8 mouse cellular contexts compared by ENCODE assay signal in the genomic region with DNA sequence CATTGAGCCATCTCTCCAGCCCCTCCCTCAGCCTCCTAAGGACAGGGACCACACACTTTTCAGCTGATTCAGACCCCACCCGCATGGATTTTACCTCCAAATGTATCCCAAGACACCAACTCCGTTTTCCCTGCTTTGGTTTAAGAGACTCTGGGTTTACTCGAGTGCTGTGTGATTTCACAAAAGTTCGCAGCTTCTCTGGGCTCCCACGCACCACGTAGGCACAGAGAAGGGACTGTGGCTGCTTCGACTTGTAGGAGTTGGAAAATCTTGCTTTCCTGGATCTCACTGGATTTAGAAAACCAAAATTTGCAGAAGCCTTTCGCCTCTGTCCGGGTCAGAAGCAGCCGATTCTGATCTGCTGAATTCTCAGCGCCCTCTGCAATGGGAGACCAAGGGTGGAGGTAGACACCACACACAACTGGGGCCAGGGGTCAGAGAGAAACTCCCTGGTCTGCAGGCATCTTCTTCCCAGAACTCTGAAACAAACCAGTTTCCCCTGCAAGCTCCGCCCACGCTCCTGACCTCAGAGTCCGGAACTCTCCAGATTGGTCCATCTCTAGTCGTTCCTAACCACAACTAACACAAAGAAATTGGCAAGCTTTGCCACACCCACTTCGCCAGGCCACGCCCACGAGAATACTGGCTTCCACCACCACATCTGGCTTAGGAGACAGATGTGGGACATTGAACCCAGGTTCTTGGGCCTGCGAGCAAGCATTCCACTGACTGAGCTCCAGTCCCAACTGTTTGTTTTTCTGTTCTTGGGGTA. TPM values are rescaled to one million over a fixed set of nuclear protein-coding genes. Genes with fewer than 3 reads are reported as not detected.
DNase-seq lines count a peak whose midpoint lies in the region; ATAC-seq lines count a peak whose summit lies in the region.

No protein-coding gene starts in this region.

- no peaks in the 10 kb centered on the region for H3K36me3 ChIP-seq in heart, embryonic 11.5 days (ENCODE audit: control insufficient read depth, insufficient read depth, low read length)
- no peaks in the 10 kb centered on the region for H3K36me3 ChIP-seq in hindbrain, embryonic 16.5 days (ENCODE audit: control insufficient read depth, insufficient read depth, low read length)
- no peaks in the 10 kb centered on the region for H3K36me3 ChIP-seq in midbrain, embryonic 11.5 days (ENCODE audit: control insufficient read depth, insufficient read depth, low read length)

- peak; percentile 96 for DNase-seq in heart, adult 11 months
- peak; percentile 81 for DNase-seq in CD4-positive helper T cell, adult 2 months (ENCODE audit: low read depth, low spot score)
- DNase-seq in embryo, embryonic 9.5 days (ENCODE audit: extremely low spot score), result peak; percentile 63
- peak; percentile 51 for DNase-seq in kidney, postnatal 14 days
- peak; percentile 36 for DNase-seq in retina, postnatal 1 day
- DNase-seq in midbrain, embryonic 11.5 days (ENCODE audit: low spot score, missing footprints), result no peak

- H3K27ac ChIP-seq in heart, embryonic 11.5 days (ENCODE audit: low read depth, low read length), result no peak overlapping the region
- no peak overlapping the region for H3K27ac ChIP-seq in hindbrain, embryonic 16.5 days (ENCODE audit: low read depth, low read length)
- no peak overlapping the region for H3K27ac ChIP-seq in midbrain, embryonic 11.5 days (ENCODE audit: low read depth, low read length)

- no peak overlapping the region for H3K4me3 ChIP-seq in heart, embryonic 11.5 days (ENCODE audit: low read depth, low read length)
- H3K4me3 ChIP-seq in hindbrain, embryonic 16.5 days (ENCODE audit: low read length), result no peak overlapping the region
- no peak overlapping the region for H3K4me3 ChIP-seq in midbrain, embryonic 11.5 days (ENCODE audit: low read depth, low read length)

- H3K9ac ChIP-seq in heart, embryonic 11.5 days (ENCODE audit: low read depth, low read length), result no peak overlapping the region
- no peak overlapping the region for H3K9ac ChIP-seq in hindbrain, embryonic 16.5 days (ENCODE audit: low read depth, low read length)
- no peak overlapping the region for H3K9ac ChIP-seq in midbrain, embryonic 11.5 days (ENCODE audit: low read length)

- no peaks in the 10 kb centered on the region for H3K27me3 ChIP-seq in heart, embryonic 11.5 days (ENCODE audit: control insufficient read depth, insufficient read depth, low read length)
- H3K27me3 ChIP-seq in hindbrain, embryonic 16.5 days (replicated peaks; ENCODE audit: control insufficient read depth, insufficient read depth, low read length), result no peaks in the 10 kb centered on the region
- H3K27me3 ChIP-seq in midbrain, embryonic 11.5 days (ENCODE audit: control insufficient read depth, insufficient read depth, low read length), result no peaks in the 10 kb centered on the region

- ATAC-seq in heart, embryonic 11.5 days (replicated peaks; ENCODE audit: insufficient number of reproducible peaks, low FRiP score, low TSS enrichment), result no peak
- no peak for ATAC-seq in hindbrain, embryonic 16.5 days
- no peak for ATAC-seq in midbrain, embryonic 11.5 days (ENCODE audit: low FRiP score)

- H3K4me2 ChIP-seq in heart, embryonic 11.5 days, result no peak overlapping the region
- H3K4me2 ChIP-seq in hindbrain, embryonic 16.5 days (ENCODE audit: low read length), result no peak overlapping the region
- no peak overlapping the region for H3K4me2 ChIP-seq in midbrain, embryonic 11.5 days

- H3K4me1 ChIP-seq in heart, embryonic 11.5 days (ENCODE audit: control insufficient read depth, insufficient read depth, low read length), result peaks cover 4% of the 10 kb centered on the region; the same call in 1 of the 2 replicates
- peaks cover 4% of the 10 kb centered on the region for H3K4me1 ChIP-seq in hindbrain, embryonic 16.5 days (ENCODE audit: control insufficient read depth, insufficient read depth, low read depth, low read length)
- 0 out of 2 replicates have a peak, but pooled peaks cover 4% of the 10 kb centered on the region for H3K4me1 ChIP-seq in midbrain, embryonic 11.5 days (ENCODE audit: control insufficient read depth, insufficient read depth, low read length)

- H3K9me3 ChIP-seq in heart, embryonic 11.5 days (replicated peaks; ENCODE audit: control insufficient read depth, low read length), result no peaks in the 10 kb centered on the region
- no peaks in the 10 kb centered on the region for H3K9me3 ChIP-seq in hindbrain, embryonic 16.5 days (ENCODE audit: control insufficient read depth, low read length)
- H3K9me3 ChIP-seq in midbrain, embryonic 11.5 days (ENCODE audit: control insufficient read depth, low read length), result no peaks in the 10 kb centered on the region

- WGBS in heart, embryonic 11.5 days (ENCODE audit: insufficient replicate concordance), result 35% methylated on average over 19 of the region's 19 CpGs
- WGBS in hindbrain, embryonic 16.5 days, result 39% methylated on average over 19 of the region's 19 CpGs
- 37% methylated on average over 19 of the region's 19 CpGs for WGBS in midbrain, embryonic 11.5 days

RNA-seq across cellular contexts. Expression of a gene that starts 22.0 kb away (rescaled TPM):
- polyA plus RNA-seq in heart, embryonic 11.5 days (2014; fragmentation: Nextera tagmentation; extraction: Ambion mirVana), result 180 and 186 TPM in 2 replicates
- 478 and 522 TPM in 2 replicates for polyA plus RNA-seq in hindbrain, embryonic 16.5 days (2015; fragmentation: Nextera tagmentation; extraction: Ambion mirVana)
- polyA plus RNA-seq in midbrain, embryonic 11.5 days (2014; fragmentation: Nextera tagmentation; extraction: Ambion mirVana), result 566 and 605 TPM in 2 replicates

RNA-seq across cellular contexts. Expression of a gene that starts 31.6 kb away (rescaled TPM):
- polyA plus RNA-seq in heart, embryonic 11.5 days (2014; fragmentation: Nextera tagmentation; extraction: Ambion mirVana), result 7,480 and 8,290 TPM in 2 replicates
- polyA plus RNA-seq in hindbrain, embryonic 16.5 days (2015; fragmentation: Nextera tagmentation; extraction: Ambion mirVana), result 11,512 and 13,219 TPM in 2 replicates
- polyA plus RNA-seq in midbrain, embryonic 11.5 days (2014; fragmentation: Nextera tagmentation; extraction: Ambion mirVana), result 14,142 and 15,094 TPM in 2 replicates

RNA-seq across cellular contexts. Expression of a gene that starts 42.9 kb away (rescaled TPM):
- polyA plus RNA-seq in heart, embryonic 11.5 days (2014; fragmentation: Nextera tagmentation; extraction: Ambion mirVana), result 7.0 and 8.0 TPM in 2 replicates
- 29.7 and 32.9 TPM in 2 replicates for polyA plus RNA-seq in hindbrain, embryonic 16.5 days (2015; fragmentation: Nextera tagmentation; extraction: Ambion mirVana)
- 10.5 and 11.8 TPM in 2 replicates for polyA plus RNA-seq in midbrain, embryonic 11.5 days (2014; fragmentation: Nextera tagmentation; extraction: Ambion mirVana)
